Mouse (Mus musculus) midbrain, embryonic 14.5 days (tissue): ENCODE measurements at regions not wholly inside any gene's neighbourhood (a gene's known extent, or its start where the extent isn't known, plus 50 kb on each side); places are given as distances from the start of the nearest gene placed in this dataset.

Experiments used
- ATAC-seq: fragments of 200-750 bp; cut with Nextera tagmentation; 2 replicates; pipeline ENCODE4 v1.8.0; 2017; ENCODE audit warnings: moderate number of reproducible peaks, moderate library complexity; ENCODE audit not compliant: low FRiP score, low TSS enrichment
- DNase-seq: peaks from one replicate; pipeline ENCODE4 v3.0.0-alpha.2; 2015
- H3K27ac ChIP-seq: fragments of 300-500 bp; sonication (generic); replicated peaks from 2 replicates; pipeline ENCODE4 v1.5.1; 2014; ENCODE audit warnings: mild to moderate bottlenecking, low read depth, low read length, moderate library complexity
- H3K27me3 ChIP-seq: fragments of 300-500 bp; sonication (generic); 2 replicates; pipeline ENCODE4 v1.6.1; 2014; ENCODE audit warnings: low read length, control low read depth, mixed read lengths; ENCODE audit not compliant: control insufficient read depth, insufficient read depth
- H3K36me3 ChIP-seq: fragments of 300-500 bp; sonication (generic); 2 replicates; pipeline ENCODE4 v1.6.1; 2014; ENCODE audit warnings: low read length, control low read depth; ENCODE audit not compliant: control insufficient read depth, insufficient read depth
- H3K4me1 ChIP-seq: fragments of 300-500 bp; sonication (generic); 2 replicates; pipeline ENCODE4 v1.6.1; 2014; ENCODE audit warnings: mild to moderate bottlenecking, antibody characterized with exemption, low read length, control low read depth; ENCODE audit not compliant: control insufficient read depth, insufficient read depth
- H3K4me2 ChIP-seq: fragments of 300-500 bp; sonication (generic); 2 replicates; pipeline ENCODE4 v1.6.1; 2014; ENCODE audit warnings: mild to moderate bottlenecking, low read length, moderate library complexity
- H3K4me3 ChIP-seq: fragments of 300-500 bp; sonication (generic); replicated peaks from 2 replicates; pipeline ENCODE4 v1.5.1; 2014; ENCODE audit warnings: low read depth, low read length
- H3K9ac ChIP-seq: fragments of 300-500 bp; sonication (generic); replicated peaks from 2 replicates; pipeline ENCODE4 v1.6.1; 2014; ENCODE audit warnings: mild to moderate bottlenecking, low read length, moderate library complexity
- H3K9me3 ChIP-seq: fragments of 300-500 bp; sonication (generic); 2 replicates; pipeline ENCODE4 v1.6.1; 2016; ENCODE audit warnings: low read length, control low read depth, mixed read lengths; ENCODE audit not compliant: control insufficient read depth
- WGBS: fragments of 180-500 bp; shearing (Covaris S2); extraction: QIAGEN DNeasy Blood & Tissue Kit; methylation state at CpG from one replicate; pipeline ENCODE4 v1.1.7; 2014; 5-methylcytosine and 5-hydroxymethylcytosine counted together

GRCm38 (mm10) chrX:126465838-126466237 lies 349.8 kb downstream of the 4932411N23Rik start:
- Histone ChIP-seq H3K9ac (no peak overlapping the region), H3K4me2 (no peak overlapping the region), H3K27me3 (no peaks in the 10 kb centered on the region), H3K36me3 (no peaks in the 10 kb centered on the region), H3K9me3 (no peaks in the 10 kb centered on the region), H3K4me1 (no peaks in the 10 kb centered on the region), H3K27ac (no peak overlapping the region), H3K4me3 (no peak overlapping the region)
- ATAC-seq (no peak), DNase-seq (peak; percentile 8)
- 50% methylated on average over 2 of the region's 2 CpGs for WGBS
